Mouse (Mus musculus) cerebellum, adult 9-11 months (tissue): ENCODE data around the gene Fntb.
A peak's percentile ranks its signal among the peaks of the same experiment; 100 is the strongest.
"Not testable (repeated sequence)": the region's sequence is repeated elsewhere in the genome, so short reads cannot be mapped to it uniquely, and the experiment has no call there.

Experiments
- DNase-seq: peaks from one replicate; pipeline ENCODE4 v3.0.0; 2022

Fntb gene

GRCm38 (mm10) chr12:76765354-76765851 lies at the start of gene Fntb, which contains the start of gene Churc1:
TSS of gene Fntb (plus strand) at chr12:76765589.
TSS of gene Churc1 (plus strand) at chr12:76765538.
- peak; percentile 85 for DNase-seq

DNA sequence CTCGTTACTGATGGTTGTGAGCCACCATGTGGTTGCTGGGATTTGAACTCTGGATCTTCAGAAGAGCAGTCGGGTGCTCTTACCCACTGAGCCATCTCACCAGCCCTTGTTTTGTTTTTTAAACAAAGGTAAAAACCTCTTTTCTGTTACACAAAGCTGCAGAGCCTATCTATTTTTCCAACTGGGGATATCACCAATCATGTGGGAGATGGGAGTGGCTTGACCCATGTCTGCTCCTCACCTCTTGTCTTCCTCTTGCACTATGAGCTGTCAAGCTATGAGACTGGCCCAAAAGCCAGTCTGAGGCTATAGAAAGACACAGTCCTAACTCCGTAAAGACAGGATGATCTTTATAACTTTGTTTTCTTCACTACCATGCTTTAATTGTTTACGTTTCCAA lies 47.0 kb upstream of the Fntb start:
- DNase-seq, result no peak

DNA sequence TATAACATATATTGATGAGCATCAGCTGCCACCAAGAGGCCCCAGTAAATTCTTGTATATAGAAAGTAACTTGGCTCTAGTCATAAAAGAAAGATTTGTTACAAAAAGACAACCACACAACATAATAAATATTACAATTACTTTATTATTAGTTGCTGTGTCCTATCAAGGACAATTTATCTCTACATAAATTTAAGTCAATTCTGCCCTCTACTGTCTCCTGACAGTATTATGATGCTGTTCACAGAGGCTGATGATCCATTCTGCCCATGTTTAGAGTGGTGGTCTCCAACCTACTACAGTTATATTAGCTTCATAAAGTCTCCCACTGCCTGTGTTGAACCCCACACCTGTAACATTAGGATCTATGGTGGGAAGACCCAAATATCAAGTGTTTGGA lies 44.8 kb upstream of the Fntb start:
- DNase-seq, result no peak

DNA sequence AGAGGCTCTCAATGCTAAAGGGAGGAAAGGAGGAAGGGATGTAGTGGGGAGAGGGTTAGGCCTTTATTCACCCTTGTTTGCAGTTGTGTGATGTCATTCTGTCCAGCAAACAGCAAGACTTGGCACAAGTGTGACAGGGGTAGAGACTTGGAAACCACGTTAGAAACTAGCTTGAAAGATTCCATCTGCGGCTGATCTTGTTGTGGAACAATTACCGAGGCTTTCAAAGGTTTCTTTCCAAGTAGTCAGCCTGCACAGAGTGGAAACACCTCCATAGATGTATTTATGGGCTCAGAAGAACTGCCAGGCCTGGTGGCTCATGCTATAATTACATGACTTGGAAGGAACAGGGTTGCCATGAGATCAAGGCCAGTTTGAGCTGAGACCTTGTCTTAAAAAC lies 43.4 kb upstream of the Fntb start:
- DNase-seq, result no peak

GRCm38 (mm10) chr12:76727955-76728354 lies 37.4 kb upstream of the Fntb start:
- no peak for DNase-seq

DNA sequence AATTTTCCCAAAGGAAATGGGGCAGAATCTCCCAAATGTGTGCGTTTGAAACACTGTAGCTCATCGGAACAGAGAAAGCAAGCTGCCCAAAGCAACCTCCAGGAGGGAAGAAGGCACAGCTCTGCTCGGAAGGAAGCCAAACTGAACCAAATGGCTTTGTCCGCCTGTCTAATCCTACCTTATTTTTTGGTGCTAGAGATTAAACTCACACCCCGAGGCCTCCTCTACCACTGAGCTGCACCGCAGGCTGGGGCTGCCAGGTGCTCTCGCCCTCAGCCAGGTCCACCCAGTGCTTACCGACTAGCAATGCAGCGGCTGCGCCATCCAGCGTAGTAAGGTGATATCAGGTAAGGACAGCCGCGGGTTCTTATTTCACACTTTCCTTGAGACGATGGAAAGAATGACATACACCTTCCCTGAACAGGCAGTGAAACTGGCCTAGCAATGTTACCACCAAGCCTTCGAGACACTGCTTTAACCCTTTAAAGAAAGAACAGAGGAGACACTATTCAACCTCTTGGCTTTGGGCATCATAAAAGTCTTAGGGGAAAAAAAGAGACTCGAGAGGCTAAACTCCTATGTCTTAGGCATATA lies 14.4 kb upstream of the Fntb start:
- DNase-seq, result peak; percentile 72

- DNase-seq, result peak; percentile 69
Observed at GRCm38 (mm10) chr12:76752652-76753318, 12.6 kb upstream of the Fntb start.

DNA sequence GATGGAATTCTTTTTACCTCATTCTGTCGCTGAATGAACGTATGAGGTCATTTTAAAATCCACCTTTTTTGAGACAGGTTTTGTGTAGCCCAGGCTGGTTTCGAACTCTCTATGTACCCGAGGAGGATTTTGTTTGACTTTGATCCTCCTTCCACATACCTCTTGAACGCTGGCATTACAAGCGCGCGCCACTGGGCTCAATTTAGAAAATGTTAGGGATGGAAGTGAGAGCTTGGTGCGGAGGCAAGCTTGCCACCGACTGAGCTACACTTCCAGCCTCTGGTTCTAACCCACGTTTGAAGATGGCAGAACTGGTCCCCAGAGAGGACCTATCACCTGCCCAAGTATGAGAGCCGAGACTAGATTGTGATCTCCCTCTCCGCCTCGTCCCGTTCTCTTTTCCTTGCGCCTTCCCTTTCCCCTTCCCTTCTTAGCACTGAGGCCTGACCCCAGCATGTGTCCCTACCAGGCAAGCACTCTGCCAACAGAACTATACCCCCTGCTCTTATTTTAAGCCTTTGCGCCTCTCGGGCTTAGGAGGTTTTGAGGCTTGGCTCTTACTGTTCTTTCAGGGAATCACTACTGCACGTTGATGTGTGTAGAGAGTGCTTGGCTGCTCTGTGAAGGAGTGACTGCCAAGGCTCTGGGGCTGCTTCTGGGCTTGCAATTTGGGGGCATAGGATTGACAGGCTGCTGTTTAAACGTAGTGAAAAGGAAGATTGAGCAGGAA lies 677 bp downstream of the Fntb start:
- DNase-seq, result peak; percentile 44

GRCm38 (mm10) chr12:76770841-76771500 lies 5.6 kb downstream of the Fntb start:
- DNase-seq, result no peak

GRCm38 (mm10) chr12:76771540-76771939 lies 6.2 kb downstream of the Fntb start:
- DNase-seq, result no peak

GRCm38 (mm10) chr12:76774652-76775051 lies 9.3 kb downstream of the Fntb start:
- DNase-seq, result no peak

DNA sequence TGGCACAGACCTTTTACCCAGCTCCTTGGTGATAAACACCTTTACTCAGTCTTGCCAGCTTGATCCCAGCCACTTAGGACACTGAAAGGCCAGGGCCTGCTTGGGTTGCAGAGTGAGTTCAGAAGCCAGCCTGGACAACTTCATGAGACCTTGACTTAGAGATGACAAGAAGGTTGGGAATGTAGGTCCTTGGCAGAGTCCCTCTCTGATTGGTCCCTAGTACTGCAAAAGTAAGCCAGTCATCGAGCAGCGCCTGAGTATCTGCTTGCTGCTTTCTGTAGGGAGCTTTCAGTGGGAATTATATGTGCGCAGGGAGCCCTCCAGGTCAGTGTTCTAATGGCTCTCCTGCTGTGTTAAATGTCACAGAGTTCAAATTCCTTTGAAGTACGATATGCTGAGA lies 9.7 kb downstream of the Fntb start:
- no peak for DNase-seq

GRCm38 (mm10) chr12:76776898-76777297 lies 11.5 kb downstream of the Fntb start:
- DNase-seq, result no peak

- no peak for DNase-seq
Observed at GRCm38 (mm10) chr12:76777845-76778244, 12.5 kb downstream of the Fntb start.

- DNase-seq, result no peak
Observed at GRCm38 (mm10) chr12:76778305-76779083, 13.1 kb downstream of the Fntb start.

DNA sequence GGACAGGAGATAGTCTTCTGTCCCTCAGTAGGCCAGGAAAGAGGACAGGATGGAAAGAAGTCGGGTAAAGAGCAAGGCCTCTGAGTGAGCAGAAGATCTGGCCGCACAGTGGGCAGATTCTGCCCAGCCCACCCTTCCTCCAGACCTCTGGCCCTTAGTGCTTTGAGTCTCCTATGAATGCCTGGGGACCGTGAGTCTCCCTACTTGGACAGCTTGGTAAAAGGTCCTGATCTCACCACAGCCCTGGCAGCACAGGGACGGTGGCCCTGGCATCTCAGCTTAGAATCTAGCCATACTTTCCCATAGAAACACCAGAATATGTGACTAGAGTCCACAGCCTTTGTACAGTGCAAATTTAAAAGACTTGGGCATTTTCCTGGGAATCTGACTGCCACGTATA lies 14.6 kb downstream of the Fntb start:
- DNase-seq, result no peak

GRCm38 (mm10) chr12:76780639-76781468 lies 15.5 kb downstream of the Fntb start:
- no peak for DNase-seq

DNA sequence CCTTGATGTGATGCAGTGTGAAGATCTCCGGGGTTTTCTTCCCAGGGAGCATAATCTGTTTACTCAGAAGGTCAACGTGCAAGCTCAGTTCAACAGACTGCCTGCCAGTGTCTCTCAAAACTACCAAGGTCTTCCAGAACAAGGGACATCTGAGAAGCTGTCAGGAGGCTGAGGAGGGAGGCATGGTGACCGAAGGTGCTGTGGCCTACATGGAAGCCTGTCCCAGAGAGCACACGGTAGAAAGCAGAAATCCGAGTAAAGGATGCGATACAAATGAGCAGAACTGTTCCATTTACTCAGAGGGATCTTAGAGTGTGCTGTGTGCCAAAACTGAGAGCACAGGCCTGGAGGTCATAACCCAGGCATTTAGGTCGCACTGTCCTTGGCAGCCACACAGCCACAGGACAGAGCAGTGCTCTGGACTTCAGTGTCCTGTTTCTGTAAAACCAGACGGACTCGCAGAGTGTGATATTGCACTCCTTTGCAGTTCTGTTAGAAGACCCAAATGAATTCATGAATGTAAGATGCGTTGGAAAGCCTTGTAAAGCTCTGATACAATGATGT lies 18.7 kb downstream of the Fntb start:
- no peak for DNase-seq

DNA sequence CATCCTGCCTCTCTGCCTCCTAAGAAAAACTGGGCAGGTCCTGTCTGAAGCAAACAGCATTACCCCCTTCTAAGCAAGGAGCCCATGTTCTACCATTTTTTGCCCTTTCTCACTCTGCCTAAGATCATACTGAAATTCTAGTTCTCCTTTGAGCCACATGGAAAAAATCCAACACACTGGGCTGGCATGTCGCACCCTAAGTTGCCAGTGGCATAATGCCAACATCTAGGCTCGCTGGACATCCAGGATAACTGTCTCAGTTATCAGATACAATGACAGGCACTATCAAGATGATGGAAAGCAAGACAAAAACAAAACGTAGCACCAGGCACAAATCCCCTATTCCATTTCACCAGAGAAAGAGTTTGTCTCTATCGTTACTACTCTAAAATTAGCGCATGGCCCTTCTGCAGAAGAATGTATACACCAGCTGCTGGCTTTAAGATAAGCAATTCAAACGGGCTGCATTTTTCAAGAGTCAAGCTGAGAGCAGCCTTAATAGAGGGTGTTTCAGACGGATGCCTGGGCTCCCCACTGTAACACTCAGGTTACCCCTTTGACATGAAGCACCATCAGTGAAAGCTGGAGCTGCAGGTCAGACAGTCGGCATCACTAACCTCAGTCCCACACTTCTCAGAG lies 25.2 kb downstream of the Fntb start:
- DNase-seq, result no peak

GRCm38 (mm10) chr12:76792540-76792939 lies 27.2 kb downstream of the Fntb start:
- not testable (repeated sequence) for DNase-seq

GRCm38 (mm10) chr12:76795350-76795749 lies 30.0 kb downstream of the Fntb start, which contains the start of gene Gpx2:
TSS of gene Gpx2 (minus strand) at chr12:76795554.
- DNase-seq, result no peak
